Mouse (Mus musculus) left cerebral cortex, adult 2 months (tissue): ENCODE data around the gene Krcc1. TPM values are rescaled to one million over a fixed set of nuclear protein-coding genes. Genes with fewer than 3 reads are reported as not detected.
"Not testable (repeated sequence)": the region's sequence is repeated elsewhere in the genome, so short reads cannot be mapped to it uniquely, and the experiment has no call there.

Source experiments
- DNase-seq, 2 experiments: peaks; one replicate each; pipeline ENCODE4 v3.0.0; 2021 to 2022; ENCODE audit warnings: low spot score in 2 of 2, mixed read lengths in 1 of 2; ENCODE audit errors: extremely low spot score in 1 of 2
- H3K27ac ChIP-seq: fragments of 200-600 bp; 2 replicates; pipeline ENCODE4 v1.8.1; 2022
- H3K4me3 ChIP-seq: fragments of 200-600 bp; 2 replicates; pipeline ENCODE4 v1.8.1; 2022
- CTCF ChIP-seq: fragments of 200-600 bp; IDR thresholded peaks from 2 replicates; pipeline ENCODE4 v1.8.1; 2022; ENCODE audit warnings: antibody characterized with exemption, mild to moderate bottlenecking, moderate library complexity
- intact Hi-C: fragments of 180-260 bp; cut with DNase I; formaldehyde crosslinking; loops from one replicate; pipeline ENCODE4 v1.15.1; 2025
- total RNA-seq, 2 experiments: library from RNA; stranded (reverse); gene quantifications; 2 replicates each; pipeline ENCODE4 v1.2.3; 2021

Gene Krcc1
- total RNA-seq, 2 experiments from 2014 or later, result 12.2 to 13.1 TPM

- TF ChIP-seq CTCF, result peak; percentile 14; the same call in 1 of the 2 replicates
- DNase-seq, result no peak
- intact Hi-C loops, result no loop called here
- Histone ChIP-seq H3K27ac (no peak overlapping the region), H3K4me3 (no peak overlapping the region)
Measured at GRCm38 (mm10) chr6:71243258-71243657, 28.2 kb upstream of the Krcc1 start.

GRCm38 (mm10) chr6:71248420-71248819 is 23.1 kb upstream of the Krcc1 start:
- DNase-seq, result no peak
- H3K4me3 ChIP-seq, result no peak overlapping the region
- intact Hi-C loops, result no loop called here
- no peak for TF ChIP-seq CTCF
- H3K27ac ChIP-seq, result no peak overlapping the region

- H3K27ac ChIP-seq, result no peak overlapping the region
- DNase-seq, result no peak
- intact Hi-C loops, result no loop called here
- TF ChIP-seq CTCF, result no peak
- H3K4me3 ChIP-seq, result no peak overlapping the region
Measured at GRCm38 (mm10) chr6:71249615-71250014, 21.9 kb upstream of the Krcc1 start.

GRCm38 (mm10) chr6:71250951-71251350 is 20.5 kb upstream of the Krcc1 start:
- no peak overlapping the region for H3K4me3 ChIP-seq
- intact Hi-C loops, result no loop called here
- no peak for DNase-seq
- no peak overlapping the region for H3K27ac ChIP-seq
- TF ChIP-seq CTCF, result no peak

GRCm38 (mm10) chr6:71254456-71254855 is 17.0 kb upstream of the Krcc1 start:
- TF ChIP-seq CTCF, result no peak
- DNase-seq, result no peak
- intact Hi-C loops, result no loop called here
- H3K4me3 ChIP-seq, result no peak overlapping the region
- H3K27ac ChIP-seq, result no peak overlapping the region

- intact Hi-C loops, result no loop called here
- TF ChIP-seq CTCF, result no peak
Measured at GRCm38 (mm10) chr6:71256166-71256565, 15.3 kb upstream of the Krcc1 start.

GRCm38 (mm10) chr6:71257375-71257774 is 14.1 kb upstream of the Krcc1 start:
- intact Hi-C loops, result no loop called here
- TF ChIP-seq CTCF, result no peak
- no peak for DNase-seq
- Histone ChIP-seq H3K27ac (no peak overlapping the region), H3K4me3 (no peak overlapping the region)

More at GRCm38 (mm10) chr6:71256166-71256565, 15.3 kb upstream of the Krcc1 start:
- no peak for DNase-seq
- Histone ChIP-seq H3K4me3 (no peak overlapping the region), H3K27ac (no peak overlapping the region)

GRCm38 (mm10) chr6:71258562-71258961 is 12.9 kb upstream of the Krcc1 start:
- DNase-seq, result no peak
- intact Hi-C loops, result no loop called here
- no peak for TF ChIP-seq CTCF
- Histone ChIP-seq H3K27ac (no peak overlapping the region), H3K4me3 (no peak overlapping the region)

GRCm38 (mm10) chr6:71259166-71259565 is 12.3 kb upstream of the Krcc1 start:
- no peak overlapping the region for H3K27ac ChIP-seq
- DNase-seq, result no peak
- no peak overlapping the region for H3K4me3 ChIP-seq
- intact Hi-C loops, result no loop called here
- no peak for TF ChIP-seq CTCF

GRCm38 (mm10) chr6:71260051-71260640 is 11.3 kb upstream of the Krcc1 start:
- no peak overlapping the region for H3K4me3 ChIP-seq
- H3K27ac ChIP-seq, result no peak overlapping the region
- TF ChIP-seq CTCF, result no peak
- DNase-seq, result no peak
- intact Hi-C loops, result no loop called here

GRCm38 (mm10) chr6:71261060-71261459 is 10.4 kb upstream of the Krcc1 start:
- Histone ChIP-seq H3K27ac (no peak overlapping the region), H3K4me3 (no peak overlapping the region)
- DNase-seq, result no peak
- intact Hi-C loops, result no loop called here
- TF ChIP-seq CTCF, result no peak

- Histone ChIP-seq H3K27ac (no peak overlapping the region), H3K4me3 (no peak overlapping the region)
- DNase-seq, result no peak
- intact Hi-C loops, result no loop called here
- TF ChIP-seq CTCF, result no peak
Measured at GRCm38 (mm10) chr6:71262142-71262833, 9.2 kb upstream of the Krcc1 start.

GRCm38 (mm10) chr6:71267603-71268002 is 3.9 kb upstream of the Krcc1 start:
- intact Hi-C loops, result loop anchor here (5.0 kb wide), 1 partner anchor 95 kb away; no protein-coding TSS in a partner anchor
- not testable (repeated sequence) for H3K27ac ChIP-seq, DNase-seq, H3K4me3 ChIP-seq
